Mouse (Mus musculus) forebrain, postnatal 0 days (tissue): ENCODE data around the gene Cmpk1. TPM values are rescaled to one million over a fixed set of nuclear protein-coding genes. Genes with fewer than 3 reads are reported as not detected.
"Not testable (repeated sequence)": the region's sequence is repeated elsewhere in the genome, so short reads cannot be mapped to it uniquely, and the experiment has no call there.

Experiments used
- ATAC-seq: fragments of 200-750 bp; cut with Nextera tagmentation; 2 replicates; pipeline ENCODE4 v1.8.0; 2017; ENCODE audit warnings: mild to moderate bottlenecking, moderate library complexity
- DNase-seq: peaks from one replicate; pipeline ENCODE4 v3.0.0-alpha.2; 2015
- H3K27ac ChIP-seq: fragments of 300-500 bp; sonication (generic); 2 replicates; pipeline ENCODE4 v1.5.1; 2014; ENCODE audit warnings: low read depth, mild to moderate bottlenecking, antibody characterized with exemption, low read length, moderate library complexity, mixed read lengths
- H3K27me3 ChIP-seq: fragments of 300-500 bp; sonication (generic); 2 replicates; pipeline ENCODE4 v1.6.1; 2014; ENCODE audit warnings: mild to moderate bottlenecking, low read length, mixed read lengths; ENCODE audit not compliant: insufficient read depth
- H3K36me3 ChIP-seq: fragments of 300-500 bp; sonication (generic); 2 replicates; pipeline ENCODE4 v1.6.1; 2014; ENCODE audit warnings: mild to moderate bottlenecking, moderate library complexity; ENCODE audit not compliant: insufficient read depth
- H3K4me1 ChIP-seq: fragments of 300-500 bp; sonication (generic); 2 replicates; pipeline ENCODE4 v1.6.1; 2014; ENCODE audit warnings: antibody characterized with exemption; ENCODE audit not compliant: insufficient read depth
- H3K4me2 ChIP-seq: fragments of 300-500 bp; sonication (generic); 2 replicates; pipeline ENCODE4 v1.6.1; 2014; ENCODE audit warnings: low read depth, mild to moderate bottlenecking, moderate library complexity
- H3K4me3 ChIP-seq: fragments of 300-500 bp; sonication (generic); 2 replicates; pipeline ENCODE4 v1.5.1; 2014; ENCODE audit warnings: low read depth, low read length, mixed read lengths
- H3K9ac ChIP-seq: fragments of 300-500 bp; sonication (generic); 2 replicates; pipeline ENCODE4 v1.6.1; 2014; ENCODE audit warnings: mild to moderate bottlenecking
- H3K9me3 ChIP-seq: fragments of 300-500 bp; sonication (generic); 2 replicates; pipeline ENCODE4 v1.6.1; 2016; ENCODE audit warnings: low read length
- CTCF ChIP-seq: sonication (generic); IDR thresholded peaks from 2 replicates; pipeline ENCODE4 v1.5.1; 2016; ENCODE audit warnings: antibody characterized with exemption, control low read depth, low read depth
- WGBS: fragments of 180-500 bp; shearing (Covaris S2); extraction: QIAGEN DNeasy Blood & Tissue Kit; methylation state at CpG from one replicate; pipeline ENCODE4 v1.1.7; 2014; 5-methylcytosine and 5-hydroxymethylcytosine counted together
- polyA plus RNA-seq: library from polyadenylated mRNA; unstranded; fragments of >200 nt; fragmentation: Nextera tagmentation; extraction: Ambion mirVana; gene quantifications from 2 replicates; pipeline ENCODE4 v1.2.1, GENCODE M21; 2015
- total RNA-seq: library from RNA; depleted of rRNA; stranded (reverse); fragments of >200 nt; gene quantifications from 2 replicates; pipeline ENCODE4 v1.2.3, GENCODE M21; 2014

The Cmpk1 gene
- total and polyA plus RNA-seq, 2 experiments from 2014 or later: 132 to 208 TPM

- Histone ChIP-seq H3K36me3 (no peaks in the 10 kb centered on the region), H3K4me3 (no peak overlapping the region), H3K9ac (no peak overlapping the region), H3K9me3 (no peaks in the 10 kb centered on the region), H3K27ac (no peak overlapping the region), H3K4me1 (0 out of 2 replicates have a peak, but pooled peaks cover 5% of the 10 kb centered on the region), H3K4me2 (no peak overlapping the region), H3K27me3 (peaks cover 3% of the 10 kb centered on the region; the same call in 1 of the 2 replicates)
- no peak for ATAC-seq
- peak; percentile 43 for DNase-seq
- peak; percentile 57 for TF ChIP-seq CTCF
- WGBS: 52% methylated on average over 3 of the region's 3 CpGs
Measured at GRCm38 (mm10) chr4:114997051-114997450, 10.0 kb upstream of the Cmpk1 start.

GRCm38 (mm10) chr4:114994218-114994617 lies 7.2 kb upstream of the Cmpk1 start:
- DNase-seq: no peak
- no peak for TF ChIP-seq CTCF
- no peak for ATAC-seq
- H3K9me3 ChIP-seq: no peaks in the 10 kb centered on the region
- no peak overlapping the region for H3K27ac ChIP-seq
- WGBS: 85% methylated on average over 3 of the region's 3 CpGs
- no peaks in the 10 kb centered on the region for H3K4me1 ChIP-seq
- no peak overlapping the region for H3K9ac ChIP-seq
- no peak overlapping the region for H3K4me3 ChIP-seq
- no peaks in the 10 kb centered on the region for H3K36me3 ChIP-seq
- no peak overlapping the region for H3K4me2 ChIP-seq
- H3K27me3 ChIP-seq: peaks cover 8% of the 10 kb centered on the region

DNA sequence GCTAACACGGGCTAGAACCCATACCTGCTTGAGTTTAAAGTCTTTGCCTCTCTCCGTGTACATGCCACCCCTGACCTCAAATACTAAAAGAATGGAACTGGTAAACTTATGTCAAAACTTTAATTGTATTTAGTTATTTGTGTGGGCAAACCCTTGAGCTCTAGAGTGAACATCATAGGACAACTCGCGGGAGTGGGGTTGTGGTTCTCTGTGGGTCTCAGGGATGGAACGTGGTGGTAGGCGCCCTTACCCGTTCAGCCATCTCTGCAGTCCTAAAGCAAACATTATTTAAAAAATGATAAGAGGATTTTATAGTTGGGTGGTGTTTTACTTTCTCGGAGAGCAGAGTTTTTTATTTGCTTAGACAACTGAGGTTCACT lies 840 bp downstream of the Cmpk1 start:
- H3K27ac ChIP-seq: peak overlapping the region; percentile 99
- no peaks in the 10 kb centered on the region; the same call in 1 of the 2 replicates for H3K4me1 ChIP-seq
- no peak for DNase-seq
- peak overlapping the region; percentile 91 for H3K9ac ChIP-seq
- H3K4me3 ChIP-seq: peak overlapping the region; percentile 68
- H3K27me3 ChIP-seq: no peaks in the 10 kb centered on the region
- peak; percentile 40 for ATAC-seq
- H3K4me2 ChIP-seq: peak overlapping the region; percentile 72
- H3K9me3 ChIP-seq: no peaks in the 10 kb centered on the region
- under 1% methylated on average over 8 of the region's 8 CpGs for WGBS
- TF ChIP-seq CTCF: no peak
- no peaks in the 10 kb centered on the region for H3K36me3 ChIP-seq

GRCm38 (mm10) chr4:114983020-114983419 lies 4.0 kb downstream of the Cmpk1 start:
- peak; percentile 37; the same call in 1 of the 2 replicates for TF ChIP-seq CTCF
- Histone ChIP-seq H3K4me1 (no peaks in the 10 kb centered on the region; the same call in 1 of the 2 replicates), H3K9ac (no peak overlapping the region), H3K9me3 (no peaks in the 10 kb centered on the region), H3K4me3 (no peak overlapping the region), H3K4me2 (no peak overlapping the region), H3K27ac (no peak overlapping the region), H3K36me3 (no peaks in the 10 kb centered on the region), H3K27me3 (no peaks in the 10 kb centered on the region)
- no peak for DNase-seq
- 91% methylated on average over 1 of the region's 1 CpGs for WGBS
- ATAC-seq: no peak

GRCm38 (mm10) chr4:114982619-114983018 lies 4.4 kb downstream of the Cmpk1 start:
- Histone ChIP-seq H3K27me3 (no peaks in the 10 kb centered on the region), H3K4me1 (no peaks in the 10 kb centered on the region; the same call in 1 of the 2 replicates), H3K9me3 (no peaks in the 10 kb centered on the region), H3K27ac (no peak overlapping the region), H3K36me3 (no peaks in the 10 kb centered on the region), H3K4me2 (no peak overlapping the region), H3K4me3 (no peak overlapping the region), H3K9ac (no peak overlapping the region)
- DNase-seq (no peak), ATAC-seq (no peak)
- no peak for TF ChIP-seq CTCF
- WGBS: 92% methylated on average over 1 of the region's 1 CpGs

DNA sequence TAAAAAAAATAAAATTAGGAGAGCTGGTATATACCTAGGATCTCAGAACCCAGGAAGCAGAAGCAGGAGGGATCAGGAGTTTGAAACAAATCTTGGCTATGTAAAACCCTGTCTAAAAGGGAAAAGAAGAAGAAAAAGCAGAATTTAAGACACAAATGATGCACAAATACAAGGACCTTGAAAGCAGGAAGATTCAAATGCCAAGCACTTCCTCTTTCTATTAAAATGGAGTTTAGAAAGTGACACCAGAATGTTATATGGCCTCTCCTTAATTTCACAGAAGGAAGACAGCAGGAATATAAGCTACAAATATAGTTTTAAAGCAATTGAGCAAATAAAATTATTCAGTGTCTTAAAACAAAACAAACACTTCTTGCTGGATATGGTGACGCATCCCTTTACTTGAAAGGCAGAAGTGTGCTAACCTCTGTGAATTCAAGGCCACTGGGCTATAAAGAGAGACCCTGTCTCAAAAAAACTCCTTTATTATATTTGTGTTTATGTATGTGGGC lies 13.8 kb downstream of the Cmpk1 start:
- no peak overlapping the region for H3K4me3 ChIP-seq
- no peaks in the 10 kb centered on the region for H3K9me3 ChIP-seq
- peaks cover 8% of the 10 kb centered on the region; the same call in 1 of the 2 replicates for H3K36me3 ChIP-seq
- H3K9ac ChIP-seq: no peak overlapping the region
- 85% methylated on average over 1 of the region's 1 CpGs for WGBS
- no peak overlapping the region for H3K27ac ChIP-seq
- DNase-seq: no peak
- no peak overlapping the region for H3K4me2 ChIP-seq
- no peak for TF ChIP-seq CTCF
- no peaks in the 10 kb centered on the region for H3K27me3 ChIP-seq
- ATAC-seq: no peak
- H3K4me1 ChIP-seq: no peaks in the 10 kb centered on the region

DNA sequence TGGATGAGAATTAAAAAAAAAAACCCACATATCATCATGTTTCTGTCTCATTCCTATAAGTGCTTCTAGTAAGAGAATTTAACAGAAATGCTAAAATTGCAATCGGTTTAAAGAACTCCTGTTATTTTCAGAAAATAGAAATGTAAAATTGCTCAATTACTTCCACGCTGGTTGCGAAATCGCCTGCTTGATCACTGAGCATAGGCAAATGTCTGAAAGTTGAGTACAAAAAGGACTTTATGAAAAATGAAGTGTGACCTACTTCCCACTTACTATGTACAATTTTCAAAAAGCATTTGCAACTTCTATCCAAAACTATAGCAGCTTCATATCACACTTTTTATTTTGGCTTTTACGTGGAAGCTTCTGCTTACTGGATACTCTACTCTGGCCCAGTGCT lies 16.3 kb downstream of the Cmpk1 start:
- TF ChIP-seq CTCF: no peak
- no peak for DNase-seq
- no peak overlapping the region for H3K9ac ChIP-seq
- ATAC-seq: no peak
- 91% methylated on average over 5 of the region's 5 CpGs for WGBS
- no peak overlapping the region for H3K27ac ChIP-seq
- no peaks in the 10 kb centered on the region for H3K4me1 ChIP-seq
- no peak overlapping the region for H3K4me2 ChIP-seq
- H3K9me3 ChIP-seq: no peaks in the 10 kb centered on the region
- peaks cover 20% of the 10 kb centered on the region for H3K36me3 ChIP-seq
- H3K4me3 ChIP-seq: no peak overlapping the region
- no peaks in the 10 kb centered on the region for H3K27me3 ChIP-seq

DNA sequence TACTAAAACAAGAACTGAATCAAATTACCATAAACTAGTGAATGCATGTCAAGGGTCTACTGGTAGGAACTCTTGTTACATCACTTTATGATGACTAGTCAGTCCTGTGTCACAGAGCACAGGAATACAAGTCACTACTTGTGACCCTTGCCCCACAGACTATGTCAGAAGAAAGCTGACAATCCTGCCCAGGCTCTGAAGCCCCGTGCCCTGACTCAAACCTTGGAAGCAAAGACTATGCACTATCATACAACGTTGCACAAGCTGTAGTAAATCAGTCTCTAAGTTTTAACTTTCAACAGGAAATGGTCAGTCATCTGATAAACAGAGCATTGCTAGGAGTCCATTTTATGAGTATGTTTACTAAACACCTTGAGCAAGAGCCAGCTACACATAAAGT lies 26.2 kb downstream of the Cmpk1 start:
- H3K36me3 ChIP-seq: peaks cover 31% of the 10 kb centered on the region
- not testable (repeated sequence) for H3K4me2 ChIP-seq, H3K9ac ChIP-seq, DNase-seq, H3K9me3 ChIP-seq, H3K4me1 ChIP-seq, ATAC-seq, H3K4me3 ChIP-seq, H3K27ac ChIP-seq, H3K27me3 ChIP-seq
- WGBS: 97% methylated on average over 2 of the region's 2 CpGs
